Mouse (Mus musculus) cerebellum, postnatal 4 days (tissue): ENCODE data around the gene Tmem238.
"Not testable (repeated sequence)": the region's sequence is repeated elsewhere in the genome, so short reads cannot be mapped to it uniquely, and the experiment has no call there.

Experiments used
- DNase-seq, 2 experiments: peaks; one replicate each; pipeline ENCODE4 v3.0.0; 2022; ENCODE audit warnings: low spot score in 2 of 2, mixed read lengths in 1 of 2

The Tmem238 gene

GRCm38 (mm10) chr7:4789436-4789935 is at the start of gene Tmem238:
Tmem238 (minus strand) TSS chr7:4789656.
- DNase-seq, result no peak

- no peak for DNase-seq
Measured at GRCm38 (mm10) chr7:4837639-4838038, 48.2 kb upstream of the Tmem238 start.

- peak in 1 of 2 experiments; percentile 72 for DNase-seq
Measured at GRCm38 (mm10) chr7:4836351-4836792, 46.9 kb upstream of the Tmem238 start.

DNA sequence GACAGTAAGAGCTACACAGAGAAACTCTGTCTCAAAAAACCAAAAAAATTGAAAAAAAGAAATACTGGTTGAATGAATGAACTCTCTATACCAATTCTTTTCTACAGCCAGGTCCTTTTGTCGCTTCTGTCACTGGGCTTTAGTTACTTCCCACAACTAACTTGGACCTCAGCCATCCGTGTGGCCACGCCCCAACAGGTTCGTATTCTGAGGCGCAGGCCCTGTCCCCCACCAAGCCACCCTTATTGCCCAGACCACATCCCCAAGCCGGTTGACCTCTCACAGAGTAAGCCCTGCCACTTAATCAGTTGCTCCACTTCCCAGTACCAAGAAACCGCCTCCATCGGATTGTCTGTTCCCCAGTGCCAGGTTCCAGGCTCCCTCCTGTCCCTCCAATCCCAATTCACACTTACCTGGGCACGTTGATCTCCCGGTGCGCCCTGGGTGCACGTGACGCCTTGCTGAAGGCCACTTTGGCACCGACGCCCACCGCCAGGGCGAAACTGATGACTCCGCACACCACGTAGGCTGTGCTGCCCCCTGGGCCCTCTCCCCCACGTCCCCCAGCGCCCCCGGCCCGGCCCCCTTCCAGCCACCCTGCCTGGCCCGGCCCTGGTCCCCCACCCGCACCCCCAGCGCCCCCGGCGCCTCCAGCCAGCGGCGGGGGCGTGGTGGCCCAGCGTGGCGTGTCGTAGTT is 46.3 kb upstream of the Tmem238 start:
- DNase-seq, result no peak

- DNase-seq, result no peak
Measured at GRCm38 (mm10) chr7:4830476-4830875, 41.0 kb upstream of the Tmem238 start.

DNA sequence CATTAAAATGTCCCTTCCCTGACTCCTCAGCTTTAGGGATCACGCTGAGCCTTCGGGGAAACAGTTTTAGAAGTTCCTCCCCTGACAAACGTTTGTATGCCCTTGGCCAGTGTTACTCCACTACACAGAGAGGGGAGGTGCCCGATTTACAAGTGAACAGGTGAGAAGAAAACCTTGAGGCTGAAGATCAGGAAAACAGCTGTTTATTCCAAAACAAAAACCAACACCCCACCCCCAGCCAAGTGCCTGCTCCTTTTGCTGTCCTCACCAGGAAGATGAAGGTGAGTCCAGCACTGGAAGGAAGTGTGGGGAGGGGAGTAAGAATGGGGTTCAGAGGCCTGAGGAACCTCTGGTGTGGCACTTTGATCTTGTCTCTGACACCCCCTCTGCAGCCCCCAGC is 35.9 kb upstream of the Tmem238 start:
- no peak for DNase-seq

DNA sequence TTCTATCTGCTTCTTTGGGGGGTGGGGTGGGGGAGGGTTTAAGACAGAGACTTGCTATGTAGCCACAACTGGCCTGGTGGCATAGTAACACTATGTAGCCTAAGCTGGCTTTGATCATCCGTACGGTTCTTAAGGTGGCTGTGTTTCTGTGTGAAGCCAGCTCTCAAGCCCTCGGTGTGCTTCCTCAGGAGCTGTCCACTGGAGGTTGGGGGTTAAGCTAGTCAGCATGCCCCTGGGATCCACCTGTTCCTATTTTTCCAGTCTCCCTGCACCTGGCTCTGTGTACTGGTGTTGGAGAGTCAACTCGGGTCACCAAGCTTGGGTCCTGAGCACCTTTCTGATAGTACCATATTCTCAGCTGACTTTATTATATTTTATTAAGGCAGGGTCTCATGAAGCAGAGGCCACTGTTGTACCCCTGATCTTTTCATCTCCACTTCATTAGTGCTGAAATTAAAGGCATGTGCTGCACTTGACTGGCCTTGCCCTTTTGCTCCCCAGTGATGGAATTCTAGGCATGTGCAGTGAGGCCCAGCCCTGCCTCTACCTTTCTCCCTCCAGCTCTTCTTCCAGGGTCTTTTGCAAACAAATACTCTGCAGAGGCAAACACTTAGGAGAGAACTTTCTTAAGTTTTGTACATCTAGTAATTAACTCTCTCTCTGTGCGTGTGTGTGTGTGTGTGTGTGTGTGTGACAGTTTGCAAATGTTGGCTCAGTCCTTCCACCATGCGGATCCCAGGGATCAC is 32.9 kb upstream of the Tmem238 start:
- DNase-seq, result no peak

DNA sequence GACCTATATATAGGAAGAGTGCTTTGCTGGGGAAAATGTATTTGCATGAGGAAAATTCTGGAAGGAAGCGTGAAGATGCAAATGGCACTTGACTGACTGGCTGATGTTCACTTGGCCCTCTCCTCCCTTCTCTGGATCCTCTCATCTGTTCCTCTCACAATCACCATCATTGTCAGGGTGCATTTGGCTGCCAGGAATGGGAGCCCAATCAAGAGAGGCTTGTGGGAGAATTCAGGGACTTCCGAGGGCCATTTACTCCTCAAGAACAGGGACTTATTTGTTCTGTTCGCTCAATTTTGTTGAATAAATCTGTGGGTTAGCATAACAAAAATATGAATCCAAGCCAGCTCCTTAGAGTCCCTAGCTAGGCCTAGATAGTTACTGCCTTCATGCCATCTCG is 32.2 kb upstream of the Tmem238 start:
- no peak for DNase-seq

- DNase-seq, result not testable (repeated sequence)
Measured at GRCm38 (mm10) chr7:4820925-4821324, 31.5 kb upstream of the Tmem238 start.

- DNase-seq, result no peak
Measured at GRCm38 (mm10) chr7:4816559-4816958, 27.1 kb upstream of the Tmem238 start.

DNA sequence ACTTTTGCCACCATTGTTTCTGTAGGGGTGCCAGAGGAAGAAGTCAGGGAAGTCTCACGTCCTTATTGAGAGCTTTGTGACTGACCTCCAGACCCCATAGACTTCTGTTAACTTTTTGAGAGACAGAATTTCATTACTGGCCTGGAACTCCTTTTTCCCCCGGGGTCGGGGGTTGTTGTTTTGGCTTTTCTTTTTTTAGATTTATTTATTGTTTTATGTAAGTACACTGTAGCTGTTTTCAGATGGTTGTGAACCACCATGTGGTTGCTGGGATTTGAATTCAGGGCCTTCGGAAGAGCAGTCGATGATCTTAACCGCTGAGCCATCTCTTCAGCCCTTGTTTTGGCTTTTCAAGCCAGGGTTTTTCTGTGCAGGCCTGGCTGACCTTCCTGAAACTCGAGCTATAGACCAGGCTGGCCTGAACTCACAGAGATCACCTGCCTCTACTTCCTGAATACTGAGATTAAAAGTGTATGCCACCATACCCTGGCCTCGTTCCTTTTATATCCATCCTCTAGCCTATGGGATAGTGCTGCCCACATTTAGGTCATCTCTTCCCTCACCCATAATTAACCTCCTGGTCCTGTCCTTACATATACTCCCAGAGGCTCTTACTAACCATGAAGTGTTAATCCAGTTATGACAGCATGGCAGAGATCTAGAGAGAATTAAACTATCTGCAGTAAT is 23.8 kb upstream of the Tmem238 start:
- no peak for DNase-seq

DNA sequence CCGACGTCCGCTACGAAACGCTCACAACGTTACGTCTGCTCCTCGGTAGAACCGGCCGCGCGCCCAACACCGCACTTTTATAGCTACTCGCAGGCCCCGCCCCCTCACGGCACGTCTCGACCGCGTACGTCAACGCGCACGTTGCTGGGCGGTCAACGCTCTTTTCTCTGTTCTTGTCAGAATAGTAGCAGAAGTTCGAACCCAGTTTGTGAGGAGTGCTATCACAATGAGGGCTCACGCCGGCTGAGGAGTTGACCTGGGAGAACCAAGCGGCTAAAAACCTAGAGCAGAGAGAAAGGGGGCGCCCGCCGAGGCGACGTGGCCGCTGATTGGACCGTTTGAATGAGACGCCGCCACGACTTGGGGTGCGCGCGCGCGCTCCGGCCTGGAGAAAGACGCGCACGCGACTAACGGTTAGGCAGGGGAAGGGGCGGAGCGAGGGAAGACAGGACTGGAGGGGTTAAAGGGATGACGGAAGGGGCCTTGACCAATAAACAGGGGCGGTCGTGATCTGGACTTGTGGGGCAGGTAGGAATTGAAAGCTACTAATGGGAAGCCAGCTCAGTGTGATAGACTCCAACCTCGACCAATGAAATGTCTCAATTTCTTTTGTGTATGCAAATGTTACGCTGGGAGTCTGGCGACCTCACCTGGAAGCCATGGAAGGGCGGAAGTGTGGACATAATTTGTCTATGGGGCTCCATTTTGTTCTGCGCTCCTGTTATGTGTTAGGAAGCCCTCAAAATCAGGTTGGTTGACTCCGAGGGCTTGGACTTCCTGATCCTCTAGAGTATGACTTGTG is 23.0 kb upstream of the Tmem238 start, which contains the start of gene Ube2s:
TSS of gene Ube2s (minus strand) at position 288 of the 802 bp plus-strand sequence.
- peak; percentile 93 to 99 for DNase-seq

- DNase-seq, result peak in 1 of 2 experiments; percentile 31
Measured at GRCm38 (mm10) chr7:4811842-4812302, 22.4 kb upstream of the Tmem238 start.

GRCm38 (mm10) chr7:4811131-4811530 is 21.7 kb upstream of the Tmem238 start:
- not testable (repeated sequence) for DNase-seq

DNA sequence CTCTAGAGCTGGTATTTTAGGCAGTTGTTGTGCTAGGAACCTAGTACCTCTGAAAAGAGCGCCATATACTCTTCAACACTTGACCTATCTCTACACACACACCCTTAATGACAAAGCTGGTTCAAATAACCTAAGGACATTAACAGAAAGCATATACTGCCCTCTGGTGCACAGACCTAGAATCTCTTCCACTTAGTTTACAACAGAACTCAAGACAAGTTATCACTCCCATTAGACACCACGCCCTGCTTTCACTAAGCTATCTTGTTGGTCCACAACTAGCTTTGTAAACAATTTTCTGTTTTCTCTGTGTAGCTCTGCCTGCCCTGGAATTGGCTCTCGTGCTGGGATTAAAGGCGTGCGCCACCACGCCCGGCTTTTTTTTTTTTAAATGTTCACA is 17.3 kb upstream of the Tmem238 start:
- no peak for DNase-seq

GRCm38 (mm10) chr7:4802247-4802646 is 12.8 kb upstream of the Tmem238 start:
- no peak for DNase-seq

GRCm38 (mm10) chr7:4795767-4796433 is 6.4 kb upstream of the Tmem238 start:
- DNase-seq, result no peak

DNA sequence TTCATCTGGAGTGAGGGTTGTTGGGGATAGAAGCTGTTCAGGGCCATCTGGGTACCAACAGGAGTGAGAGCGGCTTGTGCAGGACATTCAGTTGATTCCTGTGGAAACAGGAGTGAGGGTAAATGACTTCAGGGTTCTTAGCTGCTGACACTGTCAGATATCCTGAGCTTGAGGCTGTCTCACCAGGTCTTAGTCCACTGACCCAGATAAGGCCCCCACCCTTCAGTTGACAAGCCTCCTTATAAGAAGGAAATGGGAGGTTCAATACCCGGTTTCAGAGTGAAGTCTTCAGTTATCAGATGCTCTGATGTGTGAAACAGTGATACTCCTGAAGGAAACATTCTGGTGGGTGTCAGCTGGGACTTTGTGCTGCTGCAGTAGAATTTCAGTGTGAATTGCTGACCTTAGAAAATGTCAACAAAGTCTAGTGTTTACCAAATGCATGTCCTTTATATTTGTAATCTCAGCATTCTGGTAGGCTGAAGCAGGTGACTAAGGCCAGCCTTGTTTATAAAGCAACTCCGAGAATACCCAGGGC is 5.2 kb upstream of the Tmem238 start:
- no peak for DNase-seq

DNA sequence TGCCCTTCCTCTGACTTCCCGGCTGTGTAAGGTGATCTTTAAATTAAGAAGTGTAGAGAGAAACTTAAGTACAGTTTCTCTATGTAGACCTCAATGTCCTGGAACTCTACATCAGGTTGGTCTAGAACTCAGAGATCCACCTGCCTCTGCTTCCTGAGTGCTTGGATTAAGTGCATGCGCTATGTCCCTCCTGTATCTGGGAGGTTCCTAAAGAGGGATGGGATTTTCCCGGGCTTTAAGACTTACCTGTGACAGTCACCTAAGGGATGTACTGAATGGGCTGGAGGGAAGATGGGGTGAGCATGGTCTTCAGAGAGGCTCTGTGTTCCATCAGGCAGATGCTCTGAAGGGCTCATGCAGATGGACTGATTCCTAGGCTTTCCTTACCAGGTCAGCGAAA is 4.2 kb upstream of the Tmem238 start:
- no peak for DNase-seq

GRCm38 (mm10) chr7:4793248-4793647 is 3.8 kb upstream of the Tmem238 start:
- not testable (repeated sequence) for DNase-seq
